Mouse (Mus musculus) common myeloid progenitor, adult 5-6 weeks (primary cell): Measurements from ENCODE around the gene Rinl. TPM values are rescaled to one million over a fixed set of nuclear protein-coding genes. Genes with fewer than 3 reads are reported as not detected.

Experiments used
- total RNA-seq: library from RNA; stranded (forward); fragments of 200-1000, 187-1606 nt; gene quantifications from 2 replicates; pipeline ENCODE4 v1.2.3, GENCODE M21; 2017

The Rinl gene
- total RNA-seq, 1 experiment from 2014 or later = 35.6 TPM

Other genes with a start within 250 kb of the Rinl start
- not detected in 2 replicates for gene Sycn, start 248.1 kb upstream of the Rinl start, total RNA-seq
- gene Nccrp1, start 241.7 kb upstream of the Rinl start, total RNA-seq = 0.09 TPM in 1 of 2 replicates, not detected in the other
- 4.6 and 5.4 TPM in 2 replicates for gene Samd4b, start 190.8 kb upstream of the Rinl start, total RNA-seq
- gene Pak4, start 190.8 kb upstream of the Rinl start, total RNA-seq = 5.9 and 7.5 TPM in 2 replicates
- gene Acp7, start 157.6 kb upstream of the Rinl start, total RNA-seq = not detected in 2 replicates
- not detected in 2 replicates for gene Fbxo27, start 96.1 kb upstream of the Rinl start, total RNA-seq
- 2.1 and 4.1 TPM in 2 replicates for gene Fbxo17, start 72.2 kb upstream of the Rinl start, total RNA-seq
- 37.4 and 42.2 TPM in 2 replicates for gene Mrps12, start 47.1 kb upstream of the Rinl start, total RNA-seq
- 8.7 and 14.2 TPM in 2 replicates for gene Sars2, start 47.0 kb upstream of the Rinl start, total RNA-seq
- gene Ccer2, start 32.8 kb upstream of the Rinl start, total RNA-seq = not detected in 2 replicates
- 24.5 and 24.9 TPM in 2 replicates for gene Sirt2, start 22.2 kb upstream of the Rinl start, total RNA-seq
- gene Nfkbib, start 21.5 kb upstream of the Rinl start, total RNA-seq = 11.3 and 11.6 TPM in 2 replicates
- 340 and 385 TPM in 2 replicates for gene Hnrnpl, start 19.6 kb downstream of the Rinl start, total RNA-seq
- gene Ech1, start 36.2 kb downstream of the Rinl start, total RNA-seq = 94.7 and 95.7 TPM in 2 replicates
- gene Lgals4, start 44.9 kb downstream of the Rinl start, total RNA-seq = 3.9 and 4.1 TPM in 2 replicates
- gene Lgals7, start 74.9 kb downstream of the Rinl start, total RNA-seq = 0.82 TPM in 1 of 2 replicates, not detected in the other
- gene Capn12, start 92.5 kb downstream of the Rinl start, total RNA-seq = 0.37 and 0.87 TPM in 2 replicates
- 42.6 and 76.9 TPM in 2 replicates for gene Actn4, start 173.4 kb downstream of the Rinl start, total RNA-seq
- gene Eif3k, start 192.9 kb downstream of the Rinl start, total RNA-seq = 417 and 491 TPM in 2 replicates
- 65.8 and 72.9 TPM in 2 replicates for gene Map4k1, start 193.1 kb downstream of the Rinl start, total RNA-seq